Mouse (Mus musculus): ENCODE measurements around the gene Drg1.
A peak's percentile ranks its signal among the peaks of the same experiment; 100 is the strongest.
"Not testable (repeated sequence)": the region's sequence is repeated elsewhere in the genome, so short reads cannot be mapped to it uniquely, and the experiment has no call there.

Gene Drg1

DNA sequence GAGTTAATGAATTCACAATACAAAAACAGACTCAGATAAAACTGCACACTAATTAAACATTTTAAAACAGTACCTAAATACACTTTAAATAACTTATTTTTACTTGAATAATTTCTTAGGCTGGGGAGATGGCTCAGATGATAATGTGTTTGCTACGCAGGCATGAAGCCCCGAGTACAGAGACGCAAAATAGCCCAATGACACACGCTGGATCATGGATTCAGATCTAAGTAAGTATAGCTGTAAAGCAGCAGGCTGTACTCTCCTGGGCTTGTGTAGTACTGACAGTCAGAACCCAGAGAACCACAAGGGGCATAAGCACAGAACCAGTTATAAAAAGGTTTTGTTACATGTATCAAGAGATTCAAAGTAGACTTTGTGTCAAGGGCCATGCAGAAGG is 99.1 kb downstream of the Drg1 start:
- DNase-seq (ENCODE audit: low spot score in 2 of 2): not testable (repeated sequence)

DNA sequence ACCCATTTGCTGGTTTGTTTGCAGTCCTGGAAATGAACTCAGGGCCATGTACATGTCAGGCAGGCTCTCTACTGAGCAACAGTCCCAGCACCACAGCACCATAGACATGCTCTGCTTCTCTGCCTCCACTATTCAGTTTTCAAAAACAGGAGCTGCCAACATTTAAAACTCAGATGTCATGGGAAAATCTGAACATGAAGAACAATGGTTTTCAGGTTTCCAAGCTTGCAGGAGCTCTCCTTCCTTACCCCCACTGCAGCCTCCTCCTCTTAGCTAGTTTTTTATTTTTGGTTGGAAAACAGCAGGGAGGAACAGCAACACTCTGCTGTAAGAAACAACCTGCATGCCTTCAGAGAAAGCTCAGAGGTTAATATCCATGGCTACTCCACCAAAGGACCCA is 99.9 kb downstream of the Drg1 start:
- DNase-seq (ENCODE audit: low spot score in 2 of 2): not testable (repeated sequence)

DNA sequence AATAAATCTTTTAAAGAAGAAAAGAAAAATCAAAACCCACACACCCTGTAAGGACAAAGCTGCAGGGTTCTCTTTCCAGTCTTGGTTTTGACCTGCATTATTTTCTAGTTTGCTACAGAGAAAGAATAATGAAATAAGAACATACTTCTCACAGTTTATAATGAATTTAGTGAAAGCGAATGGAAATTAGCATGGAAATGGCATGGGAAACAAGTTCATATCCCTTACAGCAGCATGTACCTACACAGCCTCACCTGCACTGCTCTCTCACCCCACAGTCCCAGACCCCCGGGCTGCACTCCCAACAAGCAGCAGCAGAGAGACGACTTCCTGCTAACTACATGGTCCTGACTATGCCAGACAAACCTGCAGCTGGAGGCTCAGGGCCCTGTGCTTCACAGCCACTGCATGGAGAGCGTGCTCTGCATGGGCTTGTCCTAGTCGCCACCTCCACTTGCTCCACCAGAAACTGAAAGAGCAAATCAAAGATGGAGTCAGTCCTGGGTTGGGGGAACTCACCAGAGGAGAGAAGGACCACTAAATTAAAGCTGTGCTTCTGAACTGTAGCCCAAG is 100.9 kb downstream of the Drg1 start:
- DNase-seq (ENCODE audit: low spot score in 2 of 2): not testable (repeated sequence)

DNA sequence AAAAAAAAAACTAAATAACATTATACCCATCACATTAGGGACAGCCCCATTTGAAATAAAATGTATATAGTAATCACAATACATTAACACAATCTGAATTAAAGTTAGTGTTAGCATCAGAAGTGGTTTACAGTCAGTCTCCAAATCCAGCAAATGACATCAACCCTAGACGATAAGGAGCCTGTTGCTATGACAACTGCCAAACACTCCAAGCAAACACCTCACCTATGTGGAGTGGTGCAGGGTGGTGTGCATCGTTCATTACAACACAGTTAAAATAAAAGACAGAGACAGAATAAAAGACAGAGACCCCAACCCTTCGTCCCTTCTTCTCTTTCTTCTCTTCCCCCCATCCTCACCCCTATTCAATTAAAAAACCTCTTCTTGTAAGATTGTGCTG is 102.6 kb downstream of the Drg1 start:
- DNase-seq (ENCODE audit: low spot score in 2 of 2): not testable (repeated sequence)

DNA sequence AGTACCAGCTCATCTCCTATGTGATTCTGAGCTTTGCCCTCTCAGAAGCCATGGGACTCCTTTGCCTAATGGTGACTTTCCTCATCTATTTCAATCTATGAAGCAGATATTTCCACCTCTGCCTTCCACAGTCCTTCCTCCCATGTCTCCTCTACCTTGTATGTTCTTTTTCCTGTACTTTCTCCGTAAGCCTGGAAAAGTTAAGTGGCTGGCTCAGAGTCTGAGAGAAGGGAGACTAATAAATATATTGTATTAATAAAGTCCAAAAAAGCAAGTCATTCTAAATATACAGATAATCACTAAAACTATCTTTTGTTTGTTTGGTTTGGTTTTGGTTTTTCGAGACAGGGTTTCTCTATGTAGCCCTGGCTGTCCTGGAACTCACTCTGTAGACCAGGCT is 103.1 kb downstream of the Drg1 start:
- not testable (repeated sequence) for DNase-seq (ENCODE audit: low spot score in 2 of 2)

DNA sequence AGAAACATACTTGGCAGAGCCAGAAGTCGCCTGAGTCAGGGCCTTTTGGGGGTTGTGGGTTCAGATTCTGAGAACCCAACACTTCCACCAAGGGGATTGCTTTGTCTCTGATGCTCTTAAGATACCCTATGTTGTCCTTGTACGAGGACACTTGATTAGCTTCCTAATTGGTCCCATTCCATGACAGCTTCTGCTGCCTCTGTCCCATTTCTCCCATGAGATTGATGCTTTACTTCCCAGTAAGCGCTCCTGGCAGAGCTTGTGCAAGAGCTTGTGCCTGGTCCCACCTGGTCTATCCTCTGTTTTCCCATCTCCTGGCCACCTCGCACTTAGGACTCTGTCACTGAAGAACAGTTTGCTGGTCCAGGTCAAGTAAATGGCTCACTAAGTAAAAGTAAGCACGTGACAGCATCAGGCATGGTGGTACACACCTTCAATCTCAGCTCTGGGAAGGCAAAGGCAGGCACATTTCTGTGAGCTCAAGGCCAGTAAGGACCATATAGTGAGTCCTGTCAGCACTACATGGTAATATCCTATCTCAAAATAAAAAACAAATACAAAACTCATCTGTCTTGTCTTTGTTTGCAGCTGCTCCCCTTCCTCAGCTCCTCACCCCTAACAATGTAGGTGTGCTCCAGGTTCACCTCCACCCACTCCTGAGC is 103.8 kb downstream of the Drg1 start:
- DNase-seq (ENCODE audit: low spot score in 2 of 2): peak in 1 of 2 experiments; percentile 52

DNA sequence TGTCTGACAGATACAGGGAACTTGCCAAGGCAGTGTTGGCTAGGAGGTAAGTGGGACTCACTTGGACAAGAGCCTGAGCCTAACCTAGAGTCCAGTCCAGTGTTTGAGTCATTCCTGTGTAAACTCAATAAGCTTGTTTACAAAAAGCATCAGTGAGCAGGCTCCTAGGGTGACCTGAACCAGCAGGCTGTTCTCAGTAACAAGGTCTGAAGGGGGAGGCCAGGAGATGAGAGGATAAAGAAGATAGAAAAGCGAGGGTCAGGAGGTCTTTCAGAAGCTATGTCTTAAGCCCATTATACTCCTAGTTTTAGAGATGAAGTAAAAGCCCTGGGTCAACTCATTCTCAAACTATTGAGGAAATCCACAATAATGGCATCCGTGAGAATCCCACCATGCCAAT is 104.8 kb downstream of the Drg1 start:
- DNase-seq (ENCODE audit: low spot score in 2 of 2): peak in 1 of 2 experiments; percentile 49

DNA sequence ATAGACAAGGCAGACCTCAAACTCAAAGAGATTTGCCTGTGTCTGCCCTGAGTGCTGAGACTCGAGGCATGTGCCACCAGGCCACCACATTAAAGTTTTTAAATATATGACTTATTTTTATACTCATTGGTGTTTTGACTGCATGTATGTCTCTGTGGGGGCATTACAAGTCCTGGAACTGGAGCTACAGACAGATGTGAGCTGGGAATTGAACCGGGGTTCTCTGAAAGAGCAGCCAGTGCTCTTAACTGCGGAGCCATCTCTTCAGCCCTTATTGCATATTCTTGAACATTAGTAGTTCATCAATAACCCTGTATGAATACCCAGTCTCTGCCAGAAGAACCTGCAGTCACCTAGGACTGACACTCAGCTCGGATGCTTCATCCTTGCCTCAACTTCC is 107.4 kb downstream of the Drg1 start:
- not testable (repeated sequence) for DNase-seq (ENCODE audit: low spot score in 2 of 2)

DNA sequence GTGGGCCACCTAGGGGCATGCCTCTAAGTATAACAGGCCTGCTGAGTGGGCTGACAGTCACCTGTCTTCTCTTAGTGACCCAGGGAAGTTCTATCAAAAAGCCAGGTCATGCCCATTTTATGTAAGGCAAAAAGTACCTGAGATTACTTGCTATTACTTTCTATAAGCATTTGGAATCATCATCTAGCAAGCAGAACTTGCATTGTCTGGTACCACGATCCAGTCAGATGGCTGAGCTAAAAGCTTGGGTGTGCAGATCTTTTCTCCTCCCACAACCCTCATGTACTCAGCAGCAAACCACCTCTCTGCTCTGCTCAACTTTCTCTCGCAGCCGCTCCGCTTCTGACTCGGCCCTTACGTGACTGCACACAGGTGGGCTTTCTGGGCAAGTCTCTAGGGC is 108.2 kb downstream of the Drg1 start:
- peak in 1 of 2 experiments; percentile 39 for DNase-seq (ENCODE audit: low spot score in 2 of 2)

DNA sequence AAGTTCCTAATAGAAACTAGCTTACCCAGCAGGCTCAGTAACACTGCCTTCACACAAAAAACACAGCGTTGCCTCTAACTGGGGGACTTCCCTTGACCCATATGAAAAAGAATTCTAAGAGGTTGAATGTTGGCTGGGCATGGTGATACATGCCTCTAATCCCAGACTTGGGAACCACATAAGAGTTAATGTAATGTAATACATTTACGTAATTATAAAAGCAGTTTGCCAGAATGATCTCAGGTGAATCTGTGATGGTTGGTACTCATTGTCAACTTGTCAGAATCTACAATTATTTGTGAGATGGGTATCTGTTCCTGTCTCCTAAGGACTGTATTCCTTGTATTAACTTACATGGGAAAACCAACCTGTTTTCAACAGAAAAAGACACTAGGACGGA is 109.2 kb downstream of the Drg1 start:
- DNase-seq (ENCODE audit: low spot score in 2 of 2): not testable (repeated sequence)

DNA sequence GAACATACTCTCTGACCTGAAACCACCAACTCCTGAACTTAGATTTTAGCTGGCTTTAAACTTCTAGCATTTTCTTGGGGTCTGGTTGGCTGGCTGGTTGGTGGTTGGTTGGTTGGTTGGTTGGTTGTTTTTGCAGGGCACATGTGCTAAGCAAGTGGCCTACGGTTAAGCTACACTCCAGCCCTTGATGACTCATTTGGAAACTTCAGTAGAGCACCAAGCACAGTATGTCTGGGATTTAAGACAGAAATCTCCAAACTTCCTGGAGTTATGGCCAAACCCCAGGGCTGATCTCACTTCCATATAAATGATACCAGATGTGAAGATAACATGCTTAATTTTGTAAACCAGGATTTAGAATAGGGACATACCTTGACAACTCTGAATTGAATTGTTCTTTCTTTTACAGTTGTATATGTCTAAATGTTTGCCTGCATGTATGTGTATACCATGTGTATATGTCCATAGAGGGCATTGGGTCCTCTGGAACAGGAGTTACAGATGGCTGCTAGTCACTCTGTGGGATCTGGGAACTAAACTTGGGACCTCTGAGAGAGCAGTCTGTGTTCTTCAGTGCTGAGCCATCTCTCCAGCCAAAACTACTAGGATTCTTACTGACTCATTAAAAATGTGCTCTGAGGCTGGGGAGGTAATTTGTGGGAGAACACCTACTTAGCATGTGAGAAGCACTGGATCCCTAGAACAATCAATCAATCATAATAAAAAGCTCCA is 112.4 kb downstream of the Drg1 start:
- peak in 1 of 2 experiments; percentile 53 for DNase-seq (ENCODE audit: low spot score in 2 of 2)

DNA sequence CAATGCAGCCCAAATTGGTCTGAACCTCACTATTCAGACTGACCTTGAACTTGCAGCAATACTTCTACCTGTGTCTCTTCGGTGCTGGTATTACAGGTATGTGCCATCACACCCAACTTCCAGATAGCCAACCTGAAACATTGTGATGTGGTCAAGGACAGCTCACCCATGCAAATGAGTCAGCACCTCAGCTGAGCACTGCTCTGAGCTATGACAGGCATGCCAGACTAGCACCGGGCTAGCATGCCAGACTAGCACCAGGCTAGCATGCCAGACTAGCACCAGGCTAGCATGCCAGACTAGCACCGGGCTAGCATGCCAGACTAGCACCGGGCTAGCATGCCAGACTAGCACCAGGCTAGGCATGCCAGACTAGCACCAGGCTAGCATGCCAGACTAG is 114.9 kb downstream of the Drg1 start:
- not testable (repeated sequence) for DNase-seq (ENCODE audit: low spot score in 2 of 2)

DNA sequence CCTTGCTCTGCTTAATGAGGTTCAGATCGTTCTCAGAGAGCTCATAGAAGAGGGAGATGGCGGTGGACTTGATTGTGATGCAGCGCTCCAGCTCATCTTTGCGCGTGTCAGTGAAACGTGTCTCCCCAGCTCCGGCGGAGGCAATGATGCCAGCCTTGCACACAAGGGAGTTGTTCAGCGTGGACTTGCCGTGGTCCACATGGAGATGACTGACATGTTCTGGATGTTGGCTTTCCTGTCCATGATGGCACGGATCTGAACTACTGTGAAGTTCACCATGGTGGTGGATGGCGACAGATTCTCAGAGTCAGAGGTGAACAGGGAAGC is 115.6 kb downstream of the Drg1 start:
- DNase-seq (ENCODE audit: low spot score in 2 of 2): not testable (repeated sequence)

DNA sequence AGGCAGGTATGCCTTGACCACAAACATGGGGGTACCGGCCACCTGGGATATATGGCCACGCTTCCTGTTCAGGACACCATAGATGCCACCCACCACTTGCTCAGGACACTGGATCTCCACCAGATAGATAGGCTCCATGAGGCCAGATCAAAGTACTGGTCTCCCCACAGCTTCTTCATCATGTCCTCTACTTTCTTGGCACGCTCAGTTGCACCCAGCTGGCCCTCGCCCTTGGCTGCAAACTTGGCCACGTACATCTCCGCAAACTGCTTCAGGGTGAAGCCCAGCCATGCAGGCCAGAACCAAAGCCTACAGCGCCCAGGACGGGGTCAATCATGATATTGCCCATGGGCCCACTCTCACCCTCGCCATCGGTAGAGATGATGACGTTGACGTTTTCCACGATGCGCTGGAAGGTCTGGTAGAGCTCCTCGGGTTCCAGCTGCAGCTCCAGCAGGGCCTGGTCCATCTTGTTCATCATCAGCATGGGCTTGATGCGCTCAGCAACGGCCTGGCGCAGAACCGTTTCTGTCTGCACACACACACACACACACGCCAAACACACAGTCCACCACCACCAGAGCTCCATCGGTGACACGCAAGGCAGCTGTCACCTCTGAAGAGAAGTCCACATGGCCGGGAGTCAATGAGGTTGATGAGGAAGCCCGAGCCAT is 116.1 kb downstream of the Drg1 start:
- DNase-seq (ENCODE audit: low spot score in 2 of 2): not testable (repeated sequence)

DNA sequence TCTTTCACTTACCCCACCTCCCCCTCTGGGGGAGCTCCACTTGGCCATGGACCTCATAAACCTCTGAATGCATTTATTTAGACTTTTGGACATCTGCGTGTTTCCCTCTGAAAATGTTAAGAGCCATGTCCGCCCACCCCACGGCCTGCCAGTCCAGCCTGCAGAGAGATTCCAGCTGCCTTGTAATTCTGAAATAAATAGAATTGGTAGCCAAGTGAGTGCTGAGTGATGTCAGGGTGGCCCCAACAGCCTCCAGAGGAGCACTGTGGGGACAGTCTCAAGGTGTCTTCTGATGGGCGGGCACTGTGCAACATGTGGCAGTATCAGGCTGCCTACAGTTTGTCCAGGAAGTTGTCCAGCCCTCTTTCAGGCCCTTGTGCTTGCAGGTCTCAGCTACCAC is 116.7 kb downstream of the Drg1 start:
- DNase-seq (ENCODE audit: low spot score in 2 of 2): not testable (repeated sequence)

DNA sequence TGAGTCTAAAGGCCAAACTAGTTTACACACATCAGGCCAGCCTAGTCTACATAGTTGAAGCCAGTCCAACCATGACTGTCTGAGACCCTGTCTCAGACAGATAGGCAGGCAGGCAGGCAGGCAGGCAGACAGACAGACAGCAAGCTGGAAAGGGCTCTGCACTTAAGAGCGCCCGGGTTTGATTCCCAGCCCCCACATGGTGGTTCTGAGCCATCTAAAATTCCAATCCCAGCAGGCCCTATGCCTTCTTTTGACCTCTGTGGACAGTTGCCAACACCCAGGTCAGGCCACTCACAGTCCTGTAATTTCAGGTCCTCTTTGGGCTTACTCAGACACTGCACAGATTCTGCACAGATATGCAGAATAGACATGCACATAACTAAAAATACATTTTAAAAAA is 119.4 kb downstream of the Drg1 start:
- DNase-seq (ENCODE audit: low spot score in 2 of 2): not testable (repeated sequence)

DNA sequence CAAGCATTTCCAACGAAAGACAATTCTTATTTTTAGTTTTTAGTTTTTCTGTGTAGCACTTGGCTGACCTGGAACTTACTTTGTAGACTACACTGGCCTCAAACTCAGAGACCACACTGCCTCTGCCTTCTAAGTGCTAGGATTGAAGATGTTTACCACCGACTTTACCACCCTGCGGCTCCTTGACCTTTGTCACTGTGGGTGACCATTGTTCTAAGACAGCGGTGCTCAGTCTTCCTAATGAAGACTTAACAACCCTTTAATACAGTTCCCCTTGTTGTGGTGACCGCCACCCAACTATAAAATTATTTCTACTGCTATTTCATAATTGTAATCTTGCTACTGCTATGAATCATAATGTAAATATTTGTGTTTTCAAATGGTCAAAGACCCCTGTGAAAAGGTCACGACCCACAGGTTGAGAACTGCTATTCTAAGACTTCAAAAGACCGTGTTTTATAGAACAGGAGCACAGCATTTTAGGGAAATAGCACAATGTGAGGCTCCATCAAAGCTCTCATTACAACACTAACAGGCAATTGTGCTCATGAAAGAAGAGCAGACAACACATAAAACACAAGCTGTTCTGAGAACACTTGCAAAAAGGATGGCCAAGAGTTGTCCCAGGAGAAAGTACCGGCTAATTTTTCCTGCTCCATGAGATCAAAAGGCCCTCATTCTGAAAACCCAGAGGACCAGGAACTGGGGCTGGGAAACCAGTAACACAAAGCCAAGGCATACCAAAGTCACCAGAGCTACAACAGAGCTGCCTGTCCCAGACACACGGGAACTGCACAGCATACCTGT is 120.7 kb downstream of the Drg1 start:
- DNase-seq (ENCODE audit: low spot score in 2 of 2): not testable (repeated sequence)

DNA sequence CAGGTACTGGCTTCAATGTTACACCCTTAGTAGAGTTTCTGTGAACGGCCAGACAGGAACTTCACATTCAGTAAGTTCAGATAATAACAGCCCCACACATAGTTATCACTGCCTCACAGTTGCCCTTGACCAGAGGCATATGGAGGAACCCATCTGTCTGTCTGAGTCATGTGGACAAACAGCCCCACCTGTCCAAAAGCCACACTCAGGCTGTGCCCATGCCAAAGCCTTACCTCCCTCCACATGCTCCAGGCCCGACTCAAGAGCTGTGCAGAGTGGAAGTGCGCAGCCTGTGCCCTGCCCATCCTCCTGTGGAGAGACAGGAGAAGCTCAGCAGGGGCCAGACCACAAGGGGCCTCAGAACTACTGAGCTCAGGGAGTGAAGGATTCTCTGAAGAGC is 122.2 kb downstream of the Drg1 start:
- not testable (repeated sequence) for DNase-seq (ENCODE audit: low spot score in 2 of 2)

DNA sequence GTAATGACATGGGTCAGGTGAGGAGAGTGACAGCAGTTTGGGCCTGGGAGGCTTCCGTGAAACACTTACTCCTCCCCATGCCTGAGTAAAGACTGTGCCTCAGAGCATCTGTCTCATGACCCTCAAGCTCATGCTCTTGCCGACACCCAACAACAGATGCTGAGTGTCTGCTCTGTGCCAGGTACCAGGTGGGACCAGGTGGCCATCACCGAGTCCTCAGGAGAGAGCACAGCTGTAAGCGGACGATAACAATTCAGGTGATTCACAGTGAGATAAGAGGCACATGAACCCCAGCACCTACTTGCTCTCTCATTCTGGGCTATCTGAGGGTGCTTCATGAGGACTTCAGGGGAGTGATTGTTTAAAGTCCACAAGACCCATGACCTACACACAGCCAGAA is 123.8 kb downstream of the Drg1 start:
- DNase-seq (ENCODE audit: low spot score in 2 of 2): peak; percentile 64 to 78

DNA sequence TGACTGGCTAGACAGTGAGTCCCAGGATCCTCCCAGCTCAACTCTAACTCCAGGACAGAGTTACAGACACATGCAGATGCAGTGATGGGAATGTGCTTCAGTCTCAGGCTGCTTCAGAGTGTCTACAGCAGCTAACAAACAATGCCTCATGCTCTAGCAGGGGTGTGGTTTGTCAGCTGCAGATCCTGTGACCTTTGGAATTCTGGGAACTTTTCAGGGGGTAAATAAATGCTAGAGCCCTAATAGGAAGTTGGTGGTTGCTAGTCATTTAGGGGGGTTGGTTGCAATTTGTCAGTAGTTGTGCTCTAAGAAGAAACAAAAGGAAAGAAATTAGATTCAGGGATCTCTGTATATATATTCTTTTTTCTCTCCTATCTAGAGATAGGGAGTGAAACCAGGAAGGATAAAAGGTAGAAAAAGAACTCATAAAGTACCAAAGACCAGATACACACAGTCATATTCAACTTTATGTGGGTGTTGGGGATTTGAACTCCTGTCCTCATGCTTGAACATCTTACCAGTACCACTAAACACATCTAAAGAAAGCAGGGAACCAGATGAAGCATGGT is 125.2 kb downstream of the Drg1 start:
- not testable (repeated sequence) for DNase-seq (ENCODE audit: low spot score in 2 of 2)

DNA sequence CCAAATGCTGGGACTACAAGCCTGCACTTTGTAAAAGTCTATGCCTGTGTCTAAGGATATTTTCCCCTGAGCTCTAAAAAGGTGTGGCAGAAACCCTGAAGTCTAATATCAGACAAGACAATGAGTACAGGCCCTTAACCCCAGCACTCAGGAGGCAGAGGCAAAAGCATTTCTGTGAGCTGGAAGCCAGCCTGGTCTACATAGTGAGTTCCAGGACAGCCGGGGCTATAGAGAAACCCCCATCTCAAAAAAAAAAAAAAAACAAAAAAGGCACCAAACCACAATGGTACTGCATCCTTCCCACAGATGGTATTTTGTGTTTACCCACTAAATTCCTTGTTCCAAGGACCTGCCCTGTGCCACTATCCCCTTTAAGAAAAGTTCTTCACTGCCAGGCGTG is 127.9 kb downstream of the Drg1 start:
- DNase-seq (ENCODE audit: low spot score in 2 of 2): not testable (repeated sequence)
